Mouse (Mus musculus) kidney, adult 2 months (tissue): ENCODE data around the gene Gpbar1.

ENCODE experiments used
- CTCF ChIP-seq: fragments of 200-500 bp; conservative IDR thresholded peaks from 2 replicates; pipeline ENCODE4 v1.5.1; 2011; ENCODE audit warnings: low read depth, mild to moderate bottlenecking, control low read depth, low read length, moderate library complexity, mixed read lengths; ENCODE audit not compliant: insufficient read depth, insufficient read length
- POLR2A ChIP-seq: fragments of 200-500 bp; IDR thresholded peaks from one replicate; pipeline ENCODE4 v1.6.1; 2011; ENCODE audit warnings: low read depth, low read length, control low read depth

DNA sequence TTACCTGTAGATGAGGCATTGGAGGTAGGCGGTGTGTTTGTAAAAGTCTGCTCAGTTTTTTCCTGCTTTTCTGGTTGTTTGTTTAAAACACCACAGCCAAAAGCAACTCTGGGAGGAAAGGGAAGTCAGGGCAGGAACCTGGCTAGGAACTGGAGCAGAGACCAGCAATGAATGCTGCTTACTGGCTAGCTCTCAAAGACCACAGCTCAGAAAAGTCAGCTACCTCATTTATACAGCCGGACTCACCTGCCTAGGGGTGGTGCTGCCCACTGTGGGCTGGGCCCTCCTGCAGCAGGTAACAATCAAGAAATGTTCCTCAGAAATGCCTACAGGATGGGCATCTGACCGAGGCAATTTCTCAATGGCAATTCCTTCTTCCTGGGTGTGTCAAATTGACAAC, 36.4 kb downstream of the Gpbar1 start:
- TF ChIP-seq CTCF, result no peak
- TF ChIP-seq POLR2A, result no peak
